Mouse (Mus musculus) E14TG2a.4 (cell line): ENCODE data around the gene Slf2.

ENCODE experiments used
- H3K27me3 ChIP-seq: 2 replicates; pipeline ENCODE4 v1.6.1; 2014; ENCODE audit warnings: low read length, control low read depth; ENCODE audit not compliant: insufficient read depth
- H3K36me3 ChIP-seq: 2 replicates; pipeline ENCODE4 v1.6.1; 2014; ENCODE audit warnings: low read length, control low read depth; ENCODE audit not compliant: insufficient read depth
- H3K4me1 ChIP-seq: replicated peaks from 2 replicates; pipeline ENCODE4 v1.6.1; 2014; ENCODE audit warnings: low read depth, low read length, control low read depth
- H3K4me3 ChIP-seq: replicated peaks from 2 replicates; pipeline ENCODE4 v1.5.1; 2014; ENCODE audit warnings: mild to moderate bottlenecking, low read length
- H3K9me3 ChIP-seq: 2 replicates; pipeline ENCODE4 v1.6.1; 2014; ENCODE audit warnings: low read length, control low read depth
- CTCF ChIP-seq: conservative IDR thresholded peaks from 2 replicates; pipeline ENCODE4 v1.5.1; 2014; ENCODE audit warnings: low read length
- NANOG ChIP-seq: IDR thresholded peaks from 2 replicates; pipeline ENCODE4 v1.6.1; 2014; ENCODE audit warnings: borderline replicate concordance, low read length, mixed read lengths
- POU5F1 ChIP-seq: IDR thresholded peaks from 2 replicates; pipeline ENCODE4 v1.6.1; 2014; ENCODE audit warnings: low read length, borderline replicate concordance

Slf2 gene

GRCm38 (mm10) chr19:44930744-44931453 is at the start of gene Slf2:
Gene Slf2, plus strand, starts transcription at chr19:44931151.
- no peak for TF ChIP-seq POU5F1
- TF ChIP-seq CTCF = no peak
- no peak for TF ChIP-seq NANOG

GRCm38 (mm10) chr19:44882552-44883024 is 48.4 kb upstream of the Slf2 start:
- no peaks in the 10 kb centered on the region for H3K36me3 ChIP-seq
- H3K9me3 ChIP-seq = no peaks in the 10 kb centered on the region
- no peak for TF ChIP-seq NANOG
- TF ChIP-seq POU5F1 = no peak
- H3K4me1 ChIP-seq = peaks cover 33% of the 10 kb centered on the region
- peak overlapping the region; percentile 69 for H3K4me3 ChIP-seq
- H3K27me3 ChIP-seq = peaks cover 72% of the 10 kb centered on the region

More at GRCm38 (mm10) chr19:44930744-44931453, at the start of gene Slf2:
- Histone ChIP-seq H3K36me3 (peaks cover 33% of the 10 kb centered on the region), H3K4me1 (peaks cover 29% of the 10 kb centered on the region), H3K4me3 (peak within 1 kb of the TSS; percentile 100), H3K27me3 (no peaks in the 10 kb centered on the region), H3K9me3 (no peaks in the 10 kb centered on the region)

DNA sequence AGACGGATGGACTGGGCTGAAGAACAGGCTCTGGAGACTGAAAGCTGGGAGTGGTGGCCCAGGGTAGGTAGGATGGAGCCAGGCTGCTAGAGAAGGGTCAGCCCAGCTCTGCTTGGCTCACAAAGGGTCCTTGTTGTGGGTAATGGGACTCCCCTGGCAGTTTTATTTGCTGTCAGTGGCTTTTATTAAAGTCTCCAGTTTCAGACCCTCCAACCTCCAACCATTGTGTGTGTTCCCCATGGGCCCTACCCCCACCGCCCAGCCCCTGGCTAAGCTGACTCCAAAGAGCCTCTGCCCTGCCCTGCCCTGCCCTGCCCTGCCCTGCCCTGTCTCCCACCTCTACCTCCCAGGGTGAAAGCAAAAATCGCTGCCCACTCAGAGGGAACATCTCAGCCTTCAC is 46.6 kb upstream of the Slf2 start:
- H3K4me1 ChIP-seq = peaks cover 34% of the 10 kb centered on the region
- H3K4me3 ChIP-seq = no peak overlapping the region
- H3K9me3 ChIP-seq = no peaks in the 10 kb centered on the region
- peaks cover 73% of the 10 kb centered on the region for H3K27me3 ChIP-seq
- TF ChIP-seq POU5F1 = no peak
- no peak for TF ChIP-seq NANOG
- no peak for TF ChIP-seq CTCF
- no peaks in the 10 kb centered on the region for H3K36me3 ChIP-seq

DNA sequence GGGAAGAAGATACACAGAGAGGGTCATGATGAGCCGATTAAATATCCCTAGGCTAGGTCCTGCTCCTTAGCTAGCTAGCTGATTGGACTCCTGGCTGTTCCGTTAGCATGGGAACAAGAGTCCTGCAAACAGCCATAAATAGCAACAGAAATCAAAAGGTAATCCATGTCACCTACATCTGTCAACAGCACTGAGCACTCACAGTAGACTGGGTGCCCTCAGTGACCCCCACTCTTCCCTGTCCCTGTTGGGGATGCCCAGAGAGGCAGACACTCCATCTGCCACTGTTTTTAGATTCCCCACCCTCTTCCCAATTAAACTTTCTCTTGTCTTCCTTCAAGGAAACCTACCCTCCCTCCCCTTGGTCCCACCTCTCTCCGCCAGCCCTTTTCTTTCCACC is 44.5 kb upstream of the Slf2 start:
- Histone ChIP-seq H3K4me3 (no peak overlapping the region), H3K4me1 (peaks cover 35% of the 10 kb centered on the region), H3K27me3 (peaks cover 76% of the 10 kb centered on the region), H3K36me3 (no peaks in the 10 kb centered on the region), H3K9me3 (no peaks in the 10 kb centered on the region)
- TF ChIP-seq NANOG (no peak), POU5F1 (no peak), CTCF (no peak)

DNA sequence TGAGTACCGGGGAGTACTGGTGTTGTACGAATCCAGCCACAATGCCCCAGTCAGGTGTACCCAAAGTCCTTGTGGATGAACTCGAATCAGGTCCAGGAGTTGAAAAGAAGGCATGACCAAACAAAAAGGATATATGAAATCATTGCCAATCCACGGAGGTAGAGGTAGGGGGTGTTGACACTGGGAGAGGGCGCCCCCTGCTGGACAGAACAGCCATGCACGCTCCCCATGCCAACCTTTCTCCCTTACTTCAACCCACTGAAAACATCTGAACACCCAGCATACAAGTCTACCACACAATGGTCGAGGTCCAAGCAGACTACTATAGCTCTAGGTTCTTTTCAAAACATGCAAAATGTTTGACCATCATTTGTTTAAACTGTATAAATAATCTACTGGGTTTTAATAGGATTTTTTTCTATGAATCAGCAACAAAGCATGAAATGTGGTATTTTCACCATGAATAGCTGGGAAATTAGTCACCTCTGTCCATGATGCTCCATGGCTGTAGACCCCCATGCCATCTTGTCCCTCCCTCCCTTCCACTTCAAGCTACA is 43.2 kb upstream of the Slf2 start:
- Histone ChIP-seq H3K4me3 (no peak overlapping the region), H3K36me3 (no peaks in the 10 kb centered on the region), H3K4me1 (peaks cover 37% of the 10 kb centered on the region), H3K9me3 (no peaks in the 10 kb centered on the region), H3K27me3 (peaks cover 69% of the 10 kb centered on the region)
- TF ChIP-seq POU5F1 (no peak), CTCF (peak; percentile 78), NANOG (no peak)

- Histone ChIP-seq H3K4me3 (no peak overlapping the region), H3K4me1 (peaks cover 38% of the 10 kb centered on the region)
- TF ChIP-seq NANOG (no peak), POU5F1 (no peak), CTCF (no peak)
These were observed 41.4 kb upstream of the Slf2 start for GRCm38 (mm10) chr19:44889548-44889947.

DNA sequence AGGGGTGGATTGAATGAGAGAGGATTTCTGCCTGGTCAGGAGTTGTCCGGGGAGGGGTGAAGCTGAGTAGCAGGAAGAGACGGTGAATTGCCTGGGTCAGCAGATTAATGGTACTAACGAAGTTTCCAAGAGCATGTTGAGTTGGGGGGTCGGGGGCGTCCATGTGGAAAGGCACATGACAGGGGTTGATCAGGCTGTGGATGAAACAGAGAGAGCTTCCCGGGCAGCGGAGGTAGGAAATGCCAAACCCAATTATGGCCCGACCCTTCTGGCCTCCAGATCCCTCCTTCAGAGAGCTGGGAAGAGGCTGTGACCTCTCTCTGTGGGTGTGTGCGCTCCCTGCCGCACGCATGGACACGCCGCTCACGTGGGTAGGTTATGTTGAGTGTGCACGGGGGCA is 39.5 kb upstream of the Slf2 start:
- Histone ChIP-seq H3K36me3 (no peaks in the 10 kb centered on the region), H3K9me3 (peaks cover 14% of the 10 kb centered on the region), H3K4me1 (peaks cover 33% of the 10 kb centered on the region), H3K27me3 (peaks cover 72% of the 10 kb centered on the region), H3K4me3 (no peak overlapping the region)
- TF ChIP-seq CTCF = no peak
- no peak for TF ChIP-seq NANOG

More at GRCm38 (mm10) chr19:44889548-44889947, 41.4 kb upstream of the Slf2 start:
- no peaks in the 10 kb centered on the region for H3K36me3 ChIP-seq
- peaks cover 8% of the 10 kb centered on the region for H3K9me3 ChIP-seq
- peaks cover 70% of the 10 kb centered on the region for H3K27me3 ChIP-seq

GRCm38 (mm10) chr19:44893231-44893871 is 37.6 kb upstream of the Slf2 start:
- Histone ChIP-seq H3K4me3 (no peak overlapping the region), H3K27me3 (peaks cover 77% of the 10 kb centered on the region), H3K36me3 (no peaks in the 10 kb centered on the region), H3K4me1 (peaks cover 22% of the 10 kb centered on the region), H3K9me3 (peaks cover 14% of the 10 kb centered on the region)
- no peak for TF ChIP-seq NANOG
- TF ChIP-seq POU5F1 = no peak
- no peak for TF ChIP-seq CTCF

GRCm38 (mm10) chr19:44895245-44895644 is 35.7 kb upstream of the Slf2 start:
- Histone ChIP-seq H3K36me3 (no peaks in the 10 kb centered on the region), H3K27me3 (peaks cover 79% of the 10 kb centered on the region)

More at GRCm38 (mm10) chr19:44895245-44895644, 35.7 kb upstream of the Slf2 start:
- peaks cover 26% of the 10 kb centered on the region for H3K4me1 ChIP-seq
- H3K4me3 ChIP-seq = no peak overlapping the region
- TF ChIP-seq CTCF = peak; percentile 59
- TF ChIP-seq POU5F1 = no peak
- peaks cover 14% of the 10 kb centered on the region for H3K9me3 ChIP-seq
